Mouse (Mus musculus) hindbrain, embryonic 15.5 days (tissue): ENCODE measurements at regions not wholly inside any gene's neighbourhood (a gene's known extent, or its start where the extent isn't known, plus 50 kb on each side); places are given as distances from the start of the nearest gene placed in this dataset.
A peak's percentile ranks its signal among the peaks of the same experiment; 100 is the strongest.

Experiments used
- ATAC-seq: fragments of 200-750 bp; cut with Nextera tagmentation; 2 replicates; pipeline ENCODE4 v1.8.0; 2017; ENCODE audit warnings: low read depth, moderate number of reproducible peaks, moderate TSS enrichment; ENCODE audit not compliant: low FRiP score
- H3K27ac ChIP-seq: fragments of 300-500 bp; sonication (generic); replicated peaks from 2 replicates; pipeline ENCODE4 v1.5.1; 2015; ENCODE audit warnings: mild to moderate bottlenecking, inconsistent platforms
- H3K27me3 ChIP-seq: fragments of 300-500 bp; sonication (generic); 2 replicates; pipeline ENCODE4 v1.6.1; 2015; ENCODE audit warnings: control low read depth, inconsistent platforms
- H3K36me3 ChIP-seq: fragments of 300-500 bp; sonication (generic); 2 replicates; pipeline ENCODE4 v1.6.1; 2015; ENCODE audit warnings: control low read depth, inconsistent platforms
- H3K4me1 ChIP-seq: fragments of 300-500 bp; sonication (generic); replicated peaks from 2 replicates; pipeline ENCODE4 v1.6.1; 2015; ENCODE audit warnings: control low read depth, inconsistent platforms
- H3K4me2 ChIP-seq: fragments of 300-500 bp; sonication (generic); 2 replicates; pipeline ENCODE4 v1.6.1; 2015; ENCODE audit warnings: moderate library complexity, mild to moderate bottlenecking, inconsistent platforms
- H3K4me3 ChIP-seq: fragments of 300-500 bp; sonication (generic); 2 replicates; pipeline ENCODE4 v1.5.1; 2015; ENCODE audit warnings: mild to moderate bottlenecking, inconsistent platforms
- H3K9ac ChIP-seq: fragments of 300-500 bp; sonication (generic); 2 replicates; pipeline ENCODE4 v1.6.1; 2015; ENCODE audit warnings: inconsistent platforms
- H3K9me3 ChIP-seq: fragments of 300-500 bp; sonication (generic); 2 replicates; pipeline ENCODE4 v1.6.1; 2016; ENCODE audit warnings: control low read depth, inconsistent platforms
- WGBS: fragments of 180-500 bp; shearing (Covaris S2); methylation state at CpG from one replicate; pipeline ENCODE4 v1.1.7; 2015; 5-methylcytosine and 5-hydroxymethylcytosine counted together

GRCm38 (mm10) chr1:71472691-71473090 lies 58.0 kb upstream of the Abca12 start:
- Histone ChIP-seq H3K4me1 (no peaks in the 10 kb centered on the region), H3K9me3 (no peaks in the 10 kb centered on the region), H3K9ac (no peak overlapping the region), H3K36me3 (no peaks in the 10 kb centered on the region), H3K27ac (no peak overlapping the region), H3K27me3 (no peaks in the 10 kb centered on the region), H3K4me3 (no peak overlapping the region), H3K4me2 (no peak overlapping the region)
- no peak for ATAC-seq

- ATAC-seq: no peak
- no peak overlapping the region for H3K4me2 ChIP-seq
- WGBS: 95% methylated on average over 4 of the region's 4 CpGs
Observed at GRCm38 (mm10) chr1:71483149-71483548, 68.4 kb upstream of the Abca12 start.

GRCm38 (mm10) chr1:71494576-71494975 lies 62.4 kb upstream of the Atic start:
- no peak for ATAC-seq
- Histone ChIP-seq H3K36me3 (no peaks in the 10 kb centered on the region), H3K27me3 (no peaks in the 10 kb centered on the region), H3K27ac (no peak overlapping the region), H3K4me2 (no peak overlapping the region), H3K9ac (no peak overlapping the region), H3K4me1 (no peaks in the 10 kb centered on the region), H3K4me3 (no peak overlapping the region), H3K9me3 (no peaks in the 10 kb centered on the region)
- WGBS: 87% methylated on average over 4 of the region's 4 CpGs

More at GRCm38 (mm10) chr1:71483149-71483548, 68.4 kb upstream of the Abca12 start:
- H3K4me1 ChIP-seq: no peaks in the 10 kb centered on the region
- no peak overlapping the region for H3K9ac ChIP-seq
- no peaks in the 10 kb centered on the region for H3K9me3 ChIP-seq
- H3K4me3 ChIP-seq: no peak overlapping the region
- no peak overlapping the region for H3K27ac ChIP-seq
- no peaks in the 10 kb centered on the region for H3K36me3 ChIP-seq
- no peaks in the 10 kb centered on the region for H3K27me3 ChIP-seq

- 3% methylated on average over 5 of the region's 5 CpGs for WGBS
- H3K27ac ChIP-seq: no peak overlapping the region
- H3K9ac ChIP-seq: 0 out of 2 replicates have a peak overlapping the region, but pooled peaks have one; percentile 16
- peaks cover 11% of the 10 kb centered on the region for H3K4me1 ChIP-seq
- ATAC-seq: no peak
- H3K36me3 ChIP-seq: no peaks in the 10 kb centered on the region
- H3K9me3 ChIP-seq: no peaks in the 10 kb centered on the region
- H3K4me3 ChIP-seq: no peak overlapping the region
- H3K4me2 ChIP-seq: peak overlapping the region; percentile 37; the same call in 1 of the 2 replicates
- no peaks in the 10 kb centered on the region for H3K27me3 ChIP-seq
Observed at GRCm38 (mm10) chr1:71505898-71506297, 51.1 kb upstream of the Atic start.

- H3K4me1 ChIP-seq: peaks cover 11% of the 10 kb centered on the region
- no peak overlapping the region for H3K9ac ChIP-seq
- ATAC-seq: no peak
- H3K27me3 ChIP-seq: no peaks in the 10 kb centered on the region
- no peaks in the 10 kb centered on the region for H3K36me3 ChIP-seq
- no peak overlapping the region for H3K4me3 ChIP-seq
- no peak overlapping the region for H3K27ac ChIP-seq
- peak overlapping the region; percentile 37; the same call in 1 of the 2 replicates for H3K4me2 ChIP-seq
- 46% methylated on average over 3 of the region's 3 CpGs for WGBS
- H3K9me3 ChIP-seq: no peaks in the 10 kb centered on the region
Observed at GRCm38 (mm10) chr1:71506534-71506933, 50.4 kb upstream of the Atic start.
